Mouse (Mus musculus): ENCODE results near the gene Ntm.

DNA sequence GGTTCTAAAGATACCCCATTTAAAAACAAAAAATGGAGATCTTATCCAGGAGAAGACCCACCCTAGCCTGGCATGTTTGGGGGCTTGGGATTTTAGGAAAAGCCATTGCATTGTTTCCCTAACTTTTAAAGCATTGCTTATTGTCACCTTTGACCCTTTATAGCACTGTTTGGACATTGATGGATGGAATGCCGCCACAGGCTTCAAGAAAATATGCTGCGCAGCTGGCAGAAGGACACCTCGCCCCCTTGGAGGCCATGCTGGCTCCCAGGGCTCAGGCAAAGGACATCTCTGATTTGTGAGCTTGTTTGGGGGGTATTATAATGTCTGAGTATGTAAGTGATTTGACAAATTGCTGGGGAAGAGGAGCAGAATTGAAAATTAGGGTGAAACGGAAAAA lies 96.8 kb downstream of the Ntm start:
- TF ChIP-seq CTCF (IDR thresholded peaks at IDR 0.05) = no peak
- TF ChIP-seq EP300 (IDR thresholded peaks at IDR 0.05) = no peak
